Mouse (Mus musculus) hematopoietic stem cell, adult 5-6 weeks (primary cell): ENCODE measurements around the gene Zfp771. TPM values are rescaled to one million over a fixed set of nuclear protein-coding genes. Genes with fewer than 3 reads are reported as not detected.
"Not testable (repeated sequence)": the region's sequence is repeated elsewhere in the genome, so short reads cannot be mapped to it uniquely, and the experiment has no call there.

ENCODE experiments used
- ATAC-seq, 2 experiments: fragments of 125-278 bp in 1 of 2; replicated peaks in 1 of 2; 2 replicates each; pipeline ENCODE4 v1.8.0; 2016 to 2017; ENCODE audit warnings: inconsistent platforms in 2 of 2, mild to moderate bottlenecking in 2 of 2, moderate number of reproducible peaks in 2 of 2, low read depth in 1 of 2, moderate TSS enrichment in 1 of 2; ENCODE audit not compliant: low FRiP score in 2 of 2, poor library complexity in 2 of 2, severe bottlenecking in 2 of 2, insufficient read depth in 1 of 2, low TSS enrichment in 1 of 2
- total RNA-seq: library from RNA; stranded (forward); fragments of 172-1452, 232-1000 nt; gene quantifications from 2 replicates; pipeline ENCODE4 v1.2.3, GENCODE M21; 2017

The Zfp771 gene
- total RNA-seq, 1 experiment from 2014 or later: 3.9 TPM

GRCm38 (mm10) chr7:127233368-127233749 lies 10.7 kb upstream of the Zfp771 start:
- 0 out of 4 replicates have a peak, but pooled peaks of 1 of the 2 experiments have one; percentile 2 for ATAC-seq

GRCm38 (mm10) chr7:127233765-127234164 lies 10.3 kb upstream of the Zfp771 start:
- no peak for ATAC-seq

- no peak for ATAC-seq
Observed at GRCm38 (mm10) chr7:127234777-127235176, 9.3 kb upstream of the Zfp771 start.

GRCm38 (mm10) chr7:127243361-127243867 lies 660 bp upstream of the Zfp771 start:
- ATAC-seq: no peak

- no peak; a peak in 1 of 4 replicates for ATAC-seq
Observed at GRCm38 (mm10) chr7:127244658-127245510, 810 bp downstream of the Zfp771 start.

- not testable (repeated sequence) for ATAC-seq
Observed at GRCm38 (mm10) chr7:127250511-127250910, 6.4 kb downstream of the Zfp771 start.

GRCm38 (mm10) chr7:127252414-127252813 lies 8.3 kb downstream of the Zfp771 start:
- no peak for ATAC-seq

- no peak for ATAC-seq
Observed at GRCm38 (mm10) chr7:127253341-127253740, 9.3 kb downstream of the Zfp771 start.

GRCm38 (mm10) chr7:127253821-127254769 lies 10.0 kb downstream of the Zfp771 start:
- peak; percentile 70 to 79 for ATAC-seq

- ATAC-seq: no peak
Observed at GRCm38 (mm10) chr7:127255008-127255407, 10.9 kb downstream of the Zfp771 start.

- ATAC-seq: no peak
Observed at GRCm38 (mm10) chr7:127255965-127256364, 11.9 kb downstream of the Zfp771 start.

- no peak for ATAC-seq
Observed at GRCm38 (mm10) chr7:127256518-127256917, 12.4 kb downstream of the Zfp771 start.

GRCm38 (mm10) chr7:127259186-127259905 lies 15.3 kb downstream of the Zfp771 start:
- ATAC-seq: no peak

GRCm38 (mm10) chr7:127260309-127261111 lies 16.4 kb downstream of the Zfp771 start, which contains the start of gene Dctpp1:
Dctpp1 (minus strand) TSS chr7:127260709.
- ATAC-seq: peak; percentile 96 to 97

- no peak for ATAC-seq
Observed at GRCm38 (mm10) chr7:127262218-127262961, 18.3 kb downstream of the Zfp771 start.

GRCm38 (mm10) chr7:127263526-127263925 lies 19.5 kb downstream of the Zfp771 start:
- ATAC-seq: no peak
